Comparison of ENCODE assay signal across 8 mouse cellular contexts in the genomic region with DNA sequence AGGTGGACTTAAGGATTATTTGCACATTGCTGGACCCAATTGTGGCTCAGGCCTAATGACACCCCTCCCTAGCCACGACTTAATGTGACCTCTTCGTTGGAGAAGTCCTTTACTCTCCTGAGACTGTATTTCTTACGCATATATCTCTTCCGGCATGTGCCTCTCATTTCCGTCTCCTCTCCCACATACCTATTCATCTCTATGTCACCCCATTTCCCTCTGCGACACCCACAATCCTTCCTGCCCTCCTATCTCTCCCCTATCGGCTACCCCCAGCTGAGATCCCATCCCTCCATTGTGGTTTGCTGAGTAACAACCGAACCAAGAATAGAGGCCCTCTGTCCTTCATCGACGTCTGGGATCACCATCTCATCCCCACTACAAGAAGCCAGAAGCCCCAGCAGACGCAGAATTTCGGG. TPM values are rescaled to one million over a fixed set of nuclear protein-coding genes. Genes with fewer than 3 reads are reported as not detected.
DNase-seq lines count a peak whose midpoint lies in the region; ATAC-seq and TF ChIP-seq lines count a peak whose summit lies in the region.

No protein-coding gene starts in this region.

- no peak overlapping the region for H3ac ChIP-seq in myocyte (ENCODE audit: control insufficient read depth, insufficient read length)

- 7% methylated on average over 12 of the region's 12 CpGs for WGBS in kidney, embryonic 15.5 days
- 12% methylated on average over 12 of the region's 12 CpGs for WGBS in intestine, embryonic 15.5 days

- peaks cover 29% of the 10 kb centered on the region for H3K79me2 ChIP-seq in myocyte (ENCODE audit: control insufficient read depth, insufficient read depth)

- peak overlapping the region; percentile 69 for H3K4me3 ChIP-seq in kidney, embryonic 15.5 days (replicated peaks)
- H3K4me3 ChIP-seq in cortical plate, adult 2 months (ENCODE audit: insufficient read depth, low read length), result peak overlapping the region; percentile 28; the same call in 1 of the 2 replicates
- peak overlapping the region; percentile 70 for H3K4me3 ChIP-seq in intestine, embryonic 15.5 days (replicated peaks)
- H3K4me3 ChIP-seq in myocyte, result peak overlapping the region; percentile 90

- peak overlapping the region; percentile 72; the same call in 1 of the 2 replicates for H3K9ac ChIP-seq in kidney, embryonic 15.5 days
- peak overlapping the region; percentile 76; the same call in 1 of the 2 replicates for H3K9ac ChIP-seq in intestine, embryonic 15.5 days

- peaks cover 44% of the 10 kb centered on the region for H3K4me1 ChIP-seq in kidney, embryonic 15.5 days
- peaks cover 2% of the 10 kb centered on the region; the same call in 1 of the 2 replicates for H3K4me1 ChIP-seq in cortical plate, adult 2 months (ENCODE audit: control insufficient read depth, insufficient read depth, low read length)
- H3K4me1 ChIP-seq in intestine, embryonic 15.5 days (replicated peaks), result peaks cover 32% of the 10 kb centered on the region

- ATAC-seq in kidney, embryonic 15.5 days (replicated peaks; ENCODE audit: low FRiP score), result no peak
- no peak; the same call in 1 of the 2 replicates for ATAC-seq in intestine, embryonic 15.5 days

- peak overlapping the region; percentile 72 for H3K4me2 ChIP-seq in kidney, embryonic 15.5 days
- H3K4me2 ChIP-seq in intestine, embryonic 15.5 days (replicated peaks), result peak overlapping the region; percentile 97
- H3K4me2 ChIP-seq in myocyte (ENCODE audit: low read depth), result peak overlapping the region; percentile 74

- TF ChIP-seq CTCF in cortical plate, adult 2 months (IDR thresholded peaks at IDR 0.05; ENCODE audit: extremely low read depth, insufficient read depth, low read length), result no peak

- H3K27me3 ChIP-seq in kidney, embryonic 15.5 days, result peaks cover 32% of the 10 kb centered on the region
- H3K27me3 ChIP-seq in intestine, embryonic 15.5 days (replicated peaks), result peaks cover 7% of the 10 kb centered on the region; the same call in 1 of the 2 replicates
- H3K27me3 ChIP-seq in myocyte (ENCODE audit: control insufficient read depth, insufficient read depth, insufficient read length), result no peaks in the 10 kb centered on the region

- H3K27ac ChIP-seq in kidney, embryonic 15.5 days, result peak overlapping the region; percentile 88; the same call in 1 of the 2 replicates
- H3K27ac ChIP-seq in cortical plate, adult 2 months (ENCODE audit: insufficient read depth, low read length), result no peak overlapping the region
- peak overlapping the region; percentile 13; the same call in 1 of the 2 replicates for H3K27ac ChIP-seq in intestine, embryonic 15.5 days

- H3K36me3 ChIP-seq in kidney, embryonic 15.5 days, result no peaks in the 10 kb centered on the region
- no peaks in the 10 kb centered on the region for H3K36me3 ChIP-seq in intestine, embryonic 15.5 days
- peaks cover 3% of the 10 kb centered on the region for H3K36me3 ChIP-seq in myocyte (ENCODE audit: control insufficient read depth, insufficient read depth)

- DNase-seq in kidney, adult 9 months, result no peak
- DNase-seq in cerebellum, postnatal 10 days, result no peak
- DNase-seq in gastrocnemius, postnatal 36 days, result no peak
- no peak for DNase-seq in frontal cortex, postnatal 25 days (ENCODE audit: low spot score in 2 of 2)

- no peak for TF ChIP-seq POLR2A in cortical plate, adult 2 months (IDR thresholded peaks at IDR 0.05; ENCODE audit: extremely low read depth, insufficient read depth, low read length)
- no peak for TF ChIP-seq POLR2A in myocyte (IDR thresholded peaks at IDR 0.05; ENCODE audit: insufficient read length, low read depth)

- H3K9me3 ChIP-seq in kidney, embryonic 15.5 days (replicated peaks), result no peaks in the 10 kb centered on the region
- no peaks in the 10 kb centered on the region for H3K9me3 ChIP-seq in intestine, embryonic 15.5 days

- intact Hi-C loops in gastrocnemius, postnatal 36 days (cut with DNase I), result no loop called here

TF ChIP-seq in myocyte, 11 proteins besides CTCF, POLR2A, EP300 and RAD21:
- TF ChIP-seq MAX (IDR thresholded peaks at IDR 0.05; ENCODE audit: low read depth) (no peak), SRF (IDR thresholded peaks at IDR 0.05; ENCODE audit: control insufficient read depth, insufficient read length, low read depth) (no peak), CEBPB (IDR thresholded peaks at IDR 0.05; ENCODE audit: insufficient read depth, poor library complexity, severe bottlenecking) (no peak), REST (IDR thresholded peaks at IDR 0.05; ENCODE audit: insufficient read depth, insufficient read length) (no peak), E2F4 (IDR thresholded peaks at IDR 0.05; ENCODE audit: insufficient read depth) (no peak), TCF3 (IDR thresholded peaks at IDR 0.05; ENCODE audit: insufficient read length, low read depth) (no peak), POLR2AphosphoS2 (IDR thresholded peaks at IDR 0.05; ENCODE audit: insufficient read length, low read depth) (no peak)

RNA-seq across cellular contexts. Expression of a gene that starts 2.8 kb away (rescaled TPM):
- 3.0 and 3.1 TPM in 2 replicates for polyA plus RNA-seq in kidney, embryonic 15.5 days (2015; fragmentation: Nextera tagmentation; extraction: Ambion mirVana)
- polyA plus RNA-seq in cortical plate, adult 2 months (2012; rRNA removed), result 5.6 and 6.2 TPM in 2 replicates
- 2.3 and 2.5 TPM in 2 replicates for polyA plus RNA-seq in intestine, embryonic 15.5 days (2015; fragmentation: Nextera tagmentation; extraction: Ambion mirVana)
- 78.2 TPM for polyA plus RNA-seq in myocyte (2012; fragmentation: generic; extraction: Trizol)
- 1 to 10 TPM; 6.0 to 6.2 TPM for total RNA-seq in gastrocnemius, postnatal 36 days (2021)

RNA-seq across cellular contexts. Expression of a gene that starts 9.0 kb away (rescaled TPM):
- polyA plus RNA-seq in kidney, embryonic 15.5 days (2015; fragmentation: Nextera tagmentation; extraction: Ambion mirVana), result 28.4 and 32.3 TPM in 2 replicates
- polyA plus RNA-seq in cortical plate, adult 2 months (2012; rRNA removed), result 38.8 and 42.4 TPM in 2 replicates
- polyA plus RNA-seq in intestine, embryonic 15.5 days (2015; fragmentation: Nextera tagmentation; extraction: Ambion mirVana), result 22.4 and 23.7 TPM in 2 replicates
- 40.7 TPM for polyA plus RNA-seq in myocyte (2012; fragmentation: generic; extraction: Trizol)
- 1 to 10 TPM; 6.9 to 9.7 TPM for total RNA-seq in gastrocnemius, postnatal 36 days (2021)

RNA-seq across cellular contexts. Expression of a gene that starts 14.6 kb away (rescaled TPM):
- polyA plus RNA-seq in kidney, embryonic 15.5 days (2015; fragmentation: Nextera tagmentation; extraction: Ambion mirVana), result 2.4 and 2.8 TPM in 2 replicates
- polyA plus RNA-seq in cortical plate, adult 2 months (2012; rRNA removed), result 30.3 and 37.6 TPM in 2 replicates
- 1.9 and 2.4 TPM in 2 replicates for polyA plus RNA-seq in intestine, embryonic 15.5 days (2015; fragmentation: Nextera tagmentation; extraction: Ambion mirVana)
- 0.40 TPM for polyA plus RNA-seq in myocyte (2012; fragmentation: generic; extraction: Trizol)
- total RNA-seq in gastrocnemius, postnatal 36 days (2021), result not detected

RNA-seq across cellular contexts. Expression of a gene that starts 29.3 kb away (rescaled TPM):
- polyA plus RNA-seq in kidney, embryonic 15.5 days (2015; fragmentation: Nextera tagmentation; extraction: Ambion mirVana), result 22.2 and 26.2 TPM in 2 replicates
- polyA plus RNA-seq in cortical plate, adult 2 months (2012; rRNA removed), result 57.9 and 58.5 TPM in 2 replicates
- 18.5 and 19.3 TPM in 2 replicates for polyA plus RNA-seq in intestine, embryonic 15.5 days (2015; fragmentation: Nextera tagmentation; extraction: Ambion mirVana)
- 44.5 TPM for polyA plus RNA-seq in myocyte (2012; fragmentation: generic; extraction: Trizol)
- 10 to 100 TPM; 37.2 to 38.2 TPM for total RNA-seq in gastrocnemius, postnatal 36 days (2021)

RNA-seq across cellular contexts. Expression of a gene that starts 30.6 kb away (rescaled TPM):
- 81.2 and 87.5 TPM in 2 replicates for polyA plus RNA-seq in kidney, embryonic 15.5 days (2015; fragmentation: Nextera tagmentation; extraction: Ambion mirVana)
- 31.3 and 31.5 TPM in 2 replicates for polyA plus RNA-seq in cortical plate, adult 2 months (2012; rRNA removed)
- 80.5 and 87.7 TPM in 2 replicates for polyA plus RNA-seq in intestine, embryonic 15.5 days (2015; fragmentation: Nextera tagmentation; extraction: Ambion mirVana)
- 43.5 TPM for polyA plus RNA-seq in myocyte (2012; fragmentation: generic; extraction: Trizol)
- total RNA-seq in gastrocnemius, postnatal 36 days (2021), result 10 to 100 TPM; 20.3 to 23.2 TPM

Comparison
In these comparisons a context has a peak if more than half of its experiments do, and no peak if none do; other contexts are left out.
1. H3K4me3 ChIP-seq: peak in every context shown above with its lines; median percentile 90 in myocyte; 70 in intestine, embryonic 15.5 days; 69 in kidney, embryonic 15.5 days; 28 in cortical plate, adult 2 months.
2. RNA of a gene that starts 2.8 kb away (polyA plus RNA-seq): 78.2 TPM in myocyte (single experiment); 5.6 to 6.2 TPM in cortical plate, adult 2 months, 3.0 to 3.1 TPM in kidney, embryonic 15.5 days and 2.3 to 2.5 TPM in intestine, embryonic 15.5 days; every median in the first group is over 10 times any median in the second.
3. Peak in every context shown above with its lines, with median percentiles within 50 percentile points of each other: H3K4me2 ChIP-seq.